Mouse (Mus musculus) liver, embryonic 14.5 days (tissue): Measurements from ENCODE around the gene Dock1.

Experiments
- CTCF ChIP-seq: IDR thresholded peaks from 2 replicates; pipeline ENCODE4 v1.5.1; 2016; ENCODE audit warnings: antibody characterized with exemption, low read depth, control low read depth
- EP300 ChIP-seq: IDR thresholded peaks from 2 replicates; pipeline ENCODE4 v1.6.1; 2016; ENCODE audit warnings: antibody characterized with exemption, low read depth

DNA sequence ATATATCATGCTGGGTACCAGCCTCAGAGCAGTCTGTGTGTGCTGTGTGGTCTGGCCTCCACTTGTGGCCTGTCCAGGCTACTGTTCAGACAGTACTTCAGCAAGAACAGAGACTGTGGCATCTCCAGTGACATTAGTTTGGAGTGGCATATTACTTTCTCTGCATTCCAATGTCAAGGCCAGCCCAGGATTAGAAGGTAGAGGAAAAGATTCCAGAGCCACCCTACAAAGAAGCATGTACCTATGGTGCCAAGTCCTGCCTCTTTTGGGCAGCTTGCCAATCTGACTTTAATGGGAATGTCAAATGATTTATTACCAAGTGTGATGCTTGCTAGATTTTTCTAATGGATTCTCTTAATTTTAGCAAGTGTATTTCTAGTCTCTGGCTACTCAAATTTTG is 533.5 kb downstream of the Dock1 start:
- TF ChIP-seq CTCF (no peak), EP300 (no peak)
